Mouse (Mus musculus) central nervous system, embryonic 18 days (tissue): Measurements from ENCODE around the gene Adgre1. TPM values are rescaled to one million over a fixed set of nuclear protein-coding genes. Genes with fewer than 3 reads are reported as not detected.

ENCODE experiments used
- polyA plus RNA-seq: library from polyadenylated mRNA; depleted of rRNA; stranded (reverse); fragments of >200 nt; gene quantifications from 2 replicates; pipeline ENCODE4 v1.2.3, GENCODE M21; 2012; rRNA removed

Adgre1 gene
- polyA plus RNA-seq, result 2.3 and 3.9 TPM in 2 replicates

GRCm38 (mm10) chr17:57358441-57358840 lies at the start of gene Adgre1:
Gene Adgre1 (plus strand): TSS chr17:57358691.

Other genes starting within 250 kb of the Adgre1 start
- 0.84 and 0.88 TPM in 2 replicates for gene Cd70, start 208.9 kb upstream of the Adgre1 start, polyA plus RNA-seq
- not detected in 2 replicates for gene Tnfsf14, start 164.5 kb upstream of the Adgre1 start, polyA plus RNA-seq
- gene C3, start 130.6 kb upstream of the Adgre1 start, polyA plus RNA-seq, result 1.5 and 3.6 TPM in 2 replicates
- gene Gpr108, start 110.2 kb upstream of the Adgre1 start, polyA plus RNA-seq, result 16.3 and 16.7 TPM in 2 replicates
- gene Trip10, start 109.2 kb upstream of the Adgre1 start, polyA plus RNA-seq, result 10.2 and 11.1 TPM in 2 replicates
- gene Vav1, start 79.6 kb upstream of the Adgre1 start, polyA plus RNA-seq, result 0.88 and 1.3 TPM in 2 replicates
- gene Vmn2r120, start 186.8 kb downstream of the Adgre1 start, polyA plus RNA-seq, result not detected in 2 replicates